Mouse (Mus musculus) midbrain, embryonic 14.5 days (tissue): ENCODE measurements at regions not wholly inside any gene's neighbourhood (a gene's known extent, or its start where the extent isn't known, plus 50 kb on each side); places are given as distances from the start of the nearest gene placed in this dataset.
A peak's percentile ranks its signal among the peaks of the same experiment; 100 is the strongest.
"Not testable (repeated sequence)": the region's sequence is repeated elsewhere in the genome, so short reads cannot be mapped to it uniquely, and the experiment has no call there.

Experiments used
- ATAC-seq: fragments of 200-750 bp; cut with Nextera tagmentation; 2 replicates; pipeline ENCODE4 v1.8.0; 2017; ENCODE audit warnings: moderate number of reproducible peaks, moderate library complexity; ENCODE audit not compliant: low FRiP score, low TSS enrichment
- DNase-seq: peaks from one replicate; pipeline ENCODE4 v3.0.0-alpha.2; 2015
- H3K27ac ChIP-seq: fragments of 300-500 bp; sonication (generic); replicated peaks from 2 replicates; pipeline ENCODE4 v1.5.1; 2014; ENCODE audit warnings: mild to moderate bottlenecking, low read depth, low read length, moderate library complexity
- H3K27me3 ChIP-seq: fragments of 300-500 bp; sonication (generic); 2 replicates; pipeline ENCODE4 v1.6.1; 2014; ENCODE audit warnings: low read length, control low read depth, mixed read lengths; ENCODE audit not compliant: control insufficient read depth, insufficient read depth
- H3K36me3 ChIP-seq: fragments of 300-500 bp; sonication (generic); 2 replicates; pipeline ENCODE4 v1.6.1; 2014; ENCODE audit warnings: low read length, control low read depth; ENCODE audit not compliant: control insufficient read depth, insufficient read depth
- H3K4me1 ChIP-seq: fragments of 300-500 bp; sonication (generic); 2 replicates; pipeline ENCODE4 v1.6.1; 2014; ENCODE audit warnings: mild to moderate bottlenecking, antibody characterized with exemption, low read length, control low read depth; ENCODE audit not compliant: control insufficient read depth, insufficient read depth
- H3K4me2 ChIP-seq: fragments of 300-500 bp; sonication (generic); 2 replicates; pipeline ENCODE4 v1.6.1; 2014; ENCODE audit warnings: mild to moderate bottlenecking, low read length, moderate library complexity
- H3K4me3 ChIP-seq: fragments of 300-500 bp; sonication (generic); replicated peaks from 2 replicates; pipeline ENCODE4 v1.5.1; 2014; ENCODE audit warnings: low read depth, low read length
- H3K9ac ChIP-seq: fragments of 300-500 bp; sonication (generic); replicated peaks from 2 replicates; pipeline ENCODE4 v1.6.1; 2014; ENCODE audit warnings: mild to moderate bottlenecking, low read length, moderate library complexity
- H3K9me3 ChIP-seq: fragments of 300-500 bp; sonication (generic); 2 replicates; pipeline ENCODE4 v1.6.1; 2016; ENCODE audit warnings: low read length, control low read depth, mixed read lengths; ENCODE audit not compliant: control insufficient read depth
- WGBS: fragments of 180-500 bp; shearing (Covaris S2); extraction: QIAGEN DNeasy Blood & Tissue Kit; methylation state at CpG from one replicate; pipeline ENCODE4 v1.1.7; 2014; 5-methylcytosine and 5-hydroxymethylcytosine counted together

DNA sequence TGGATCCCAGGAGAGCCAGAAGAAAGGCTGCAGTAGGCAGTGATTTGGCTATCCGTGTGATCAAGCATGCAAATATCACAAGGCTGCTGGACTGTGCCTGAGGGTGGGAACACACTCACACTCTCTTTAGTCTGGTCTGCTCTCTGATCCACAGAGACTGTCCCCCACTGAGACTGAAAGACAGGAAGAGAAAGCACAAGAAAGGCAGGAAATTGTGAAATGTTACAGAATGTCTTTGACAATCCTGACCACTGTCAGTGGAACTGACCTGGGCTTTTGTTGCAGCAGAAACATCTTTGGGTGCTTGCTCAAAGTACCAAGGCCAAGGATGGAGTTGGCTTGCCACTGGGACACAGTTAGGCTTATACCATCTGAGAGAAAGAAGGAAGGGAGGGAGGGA lies 52.3 kb upstream of the Gpd2 start:
- Histone ChIP-seq H3K27ac (no peak overlapping the region), H3K9ac (no peak overlapping the region), H3K36me3 (no peaks in the 10 kb centered on the region), H3K4me3 (no peak overlapping the region), H3K4me1 (no peaks in the 10 kb centered on the region), H3K27me3 (no peaks in the 10 kb centered on the region), H3K9me3 (no peaks in the 10 kb centered on the region), H3K4me2 (no peak overlapping the region)
- ATAC-seq, result no peak
- peak; percentile 14 for DNase-seq
- 19% methylated on average over 1 of the region's 1 CpGs for WGBS

DNA sequence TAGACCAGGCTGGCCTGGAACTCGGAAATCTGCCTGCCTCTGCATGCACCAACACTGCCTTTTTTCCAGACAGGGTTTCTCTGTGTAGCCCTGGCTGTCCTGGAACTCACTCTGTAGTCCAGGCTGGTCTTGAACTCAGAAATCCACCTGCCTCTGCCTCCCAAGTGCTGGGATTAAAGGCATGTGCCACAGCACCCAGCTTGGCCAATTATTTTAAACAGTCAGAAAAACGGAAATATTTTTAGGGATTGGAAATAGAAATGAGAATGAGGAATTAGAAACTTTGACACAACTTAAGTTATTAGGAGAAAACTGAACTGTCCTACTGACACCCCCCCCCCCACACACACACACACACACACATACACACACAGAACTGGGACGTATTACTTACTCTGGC lies 54.3 kb upstream of the Gpd2 start:
- H3K9me3 ChIP-seq, H3K4me3 ChIP-seq, H3K36me3 ChIP-seq, H3K4me2 ChIP-seq, ATAC-seq, H3K9ac ChIP-seq, H3K27me3 ChIP-seq, H3K27ac ChIP-seq, H3K4me1 ChIP-seq, DNase-seq: not testable (repeated sequence)
- WGBS, result 81% methylated on average over 3 of the region's 3 CpGs

DNA sequence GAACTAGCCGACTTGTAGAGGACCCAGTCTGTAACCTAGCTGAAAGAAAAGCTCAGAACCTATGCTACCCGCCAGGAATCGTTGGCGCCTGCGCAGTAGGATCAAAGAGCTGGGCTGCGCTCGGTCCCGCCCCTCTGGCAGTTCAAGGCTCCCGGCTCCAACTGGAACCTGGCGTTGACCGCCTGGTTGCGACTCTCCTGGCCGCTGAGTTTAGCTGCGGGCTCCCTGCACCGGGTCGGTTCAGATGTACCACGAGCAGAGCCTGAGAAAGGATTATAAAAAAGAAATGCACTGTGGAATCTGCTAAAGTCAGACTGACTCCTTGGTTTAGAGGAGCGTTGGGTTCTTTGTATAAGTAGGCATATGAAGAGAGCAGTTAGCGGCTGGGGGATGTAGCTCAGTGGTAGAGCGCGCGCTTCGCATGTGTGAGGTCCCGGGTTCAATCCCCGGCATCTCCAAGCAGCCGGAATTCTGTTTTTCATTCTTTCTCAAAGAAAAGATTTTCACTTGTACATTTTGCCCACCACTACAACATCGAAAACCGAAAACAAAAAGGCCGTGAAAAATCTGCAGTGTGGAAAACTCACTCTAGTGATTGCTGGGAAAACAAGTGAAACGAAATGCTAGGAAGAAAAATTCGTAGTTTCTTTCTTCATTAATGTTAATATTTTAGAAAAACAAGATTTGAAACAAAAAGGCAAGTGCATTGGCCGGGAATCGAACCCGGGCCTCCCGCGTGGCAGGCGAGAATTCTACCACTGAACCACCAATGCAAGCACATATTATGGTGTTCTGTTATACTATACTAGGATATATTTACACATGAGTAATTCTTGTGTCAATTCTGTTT lies 55.5 kb upstream of the Gpd2 start:
- H3K9ac ChIP-seq, result peak overlapping the region; percentile 55
- peak overlapping the region; percentile 83 for H3K27ac ChIP-seq
- peak overlapping the region; percentile 52 for H3K4me2 ChIP-seq
- under 1% methylated on average over 37 of the region's 37 CpGs for WGBS
- ATAC-seq (peak; percentile 98), DNase-seq (peak; percentile 96)
- no peaks in the 10 kb centered on the region for H3K27me3 ChIP-seq
- no peaks in the 10 kb centered on the region for H3K36me3 ChIP-seq
- H3K4me3 ChIP-seq, result peak overlapping the region; percentile 56
- no peaks in the 10 kb centered on the region for H3K9me3 ChIP-seq
- no peaks in the 10 kb centered on the region for H3K4me1 ChIP-seq

DNA sequence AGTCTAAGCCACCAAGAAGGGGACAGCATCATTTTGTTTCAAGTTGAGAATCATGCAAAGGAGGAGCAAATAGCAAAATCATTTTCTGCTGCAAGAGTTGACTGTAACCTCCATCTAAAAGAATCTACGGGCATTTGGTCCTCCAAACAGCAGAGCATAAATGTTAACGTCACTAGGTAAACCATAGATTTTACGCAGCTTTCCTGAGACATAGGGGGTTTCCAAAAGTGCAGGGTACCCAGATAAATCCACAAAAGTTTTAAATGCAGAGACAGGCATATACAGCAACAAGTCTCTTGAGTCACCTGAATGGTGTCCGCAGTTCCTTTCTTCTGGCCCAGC lies 56.1 kb upstream of the Gpd2 start:
- ATAC-seq (no peak), DNase-seq (no peak)
- Histone ChIP-seq H3K9me3 (no peaks in the 10 kb centered on the region), H3K4me2 (peak overlapping the region; percentile 52), H3K4me1 (no peaks in the 10 kb centered on the region), H3K9ac (peak overlapping the region; percentile 55), H3K36me3 (no peaks in the 10 kb centered on the region), H3K4me3 (peak overlapping the region; percentile 56), H3K27ac (no peak overlapping the region), H3K27me3 (no peaks in the 10 kb centered on the region)
- WGBS, result 14% methylated on average over 4 of the region's 4 CpGs

DNA sequence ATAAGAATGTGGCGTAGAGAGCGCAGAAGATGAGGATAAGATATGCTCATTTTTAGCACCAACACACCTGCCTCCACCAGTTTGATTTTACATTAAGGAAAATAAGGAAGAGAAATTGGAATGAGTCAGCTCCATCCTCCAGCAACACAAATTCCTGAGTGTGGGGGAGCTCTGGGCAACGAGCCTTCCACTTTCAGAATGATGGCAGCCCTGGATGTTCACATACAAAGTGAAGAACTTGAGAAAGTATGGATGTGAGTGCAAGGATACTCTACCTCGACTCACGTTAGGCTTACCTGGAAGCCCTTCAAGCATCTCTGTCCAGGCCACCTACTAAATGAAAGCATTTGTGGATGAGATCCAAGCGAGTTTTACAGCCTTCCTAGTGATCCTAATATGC lies 54.3 kb upstream of the Nr4a2 start:
- Histone ChIP-seq H3K36me3 (no peaks in the 10 kb centered on the region), H3K4me3 (no peak overlapping the region), H3K9me3 (no peaks in the 10 kb centered on the region), H3K9ac (no peak overlapping the region), H3K27ac (no peak overlapping the region), H3K4me1 (no peaks in the 10 kb centered on the region), H3K4me2 (no peak overlapping the region), H3K27me3 (no peaks in the 10 kb centered on the region)
- DNase-seq, result no peak
- no peak for ATAC-seq
- WGBS, result 91% methylated on average over 6 of the region's 6 CpGs

DNA sequence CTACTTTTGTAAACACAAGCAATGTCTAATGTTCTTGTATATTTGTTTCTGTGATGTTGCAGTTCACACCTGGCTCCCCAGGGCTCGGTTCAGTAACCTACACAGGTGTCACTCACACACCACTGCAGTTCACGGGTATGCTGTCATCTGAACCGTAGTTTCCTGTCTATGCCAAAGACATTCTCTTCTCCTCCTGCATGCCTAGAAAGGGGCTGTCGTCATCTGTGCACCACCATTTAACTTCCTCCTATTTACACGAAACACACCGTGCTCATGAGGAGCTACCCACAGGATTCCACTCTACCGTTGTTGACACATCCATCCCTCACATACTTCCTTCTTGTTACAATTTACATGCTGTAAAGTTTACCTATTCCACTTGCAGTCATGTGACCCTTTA lies 52.7 kb upstream of the Nr4a2 start:
- no peak overlapping the region for H3K27ac ChIP-seq
- 94% methylated on average over 7 of the region's 7 CpGs for WGBS
- ATAC-seq, result no peak

DNA sequence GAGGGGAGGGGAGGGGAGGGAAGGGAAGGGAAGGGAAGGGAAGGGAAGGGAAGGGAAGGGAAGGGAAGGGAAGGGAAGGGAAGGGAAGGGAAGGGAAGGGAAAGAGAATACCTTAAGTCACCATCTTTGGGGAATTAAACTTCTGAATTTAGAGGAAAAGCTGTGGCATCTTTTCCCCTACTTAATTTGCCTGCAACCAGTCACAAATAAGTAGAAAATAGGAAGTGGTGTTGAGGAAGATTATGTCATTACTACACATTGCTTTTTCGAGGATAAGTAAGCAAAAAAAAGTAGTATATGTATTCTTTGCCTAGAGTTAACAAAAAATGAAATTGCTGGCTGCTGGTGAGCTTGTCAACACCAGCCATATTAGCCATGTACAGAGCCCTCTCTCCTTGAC lies 51.4 kb upstream of the Nr4a2 start:
- H3K9me3 ChIP-seq, result no peaks in the 10 kb centered on the region

More for the DNA sequence above, 52.7 kb upstream of the Nr4a2 start:
- Histone ChIP-seq H3K4me3 (no peak overlapping the region), H3K4me2 (no peak overlapping the region), H3K27me3 (no peaks in the 10 kb centered on the region), H3K9ac (no peak overlapping the region), H3K36me3 (no peaks in the 10 kb centered on the region), H3K9me3 (no peaks in the 10 kb centered on the region), H3K4me1 (no peaks in the 10 kb centered on the region)
- no peak for DNase-seq

More for the DNA sequence above, 51.4 kb upstream of the Nr4a2 start:
- H3K36me3 ChIP-seq, result no peaks in the 10 kb centered on the region
- DNase-seq, result no peak
- H3K9ac ChIP-seq, result no peak overlapping the region
- H3K4me1 ChIP-seq, result no peaks in the 10 kb centered on the region
- H3K27me3 ChIP-seq, result no peaks in the 10 kb centered on the region
- no peak for ATAC-seq
- no peak overlapping the region for H3K4me3 ChIP-seq
- no peak overlapping the region for H3K27ac ChIP-seq
- WGBS, result 76% methylated on average over 1 of the region's 1 CpGs
- H3K4me2 ChIP-seq, result no peak overlapping the region
